Mouse (Mus musculus) heart, adult 2 months (tissue): ENCODE measurements around the gene Sema4c.

Experiments
- CTCF ChIP-seq: fragments of 200-600 bp; IDR thresholded peaks from 2 replicates; pipeline ENCODE4 v1.8.1; 2022; ENCODE audit warnings: antibody characterized with exemption, mild to moderate bottlenecking, moderate library complexity
- POLR2A ChIP-seq: fragments of 200-500 bp; IDR thresholded peaks from 2 replicates; pipeline ENCODE4 v1.6.1; 2011; ENCODE audit warnings: mild to moderate bottlenecking, low read depth, low read length, control low read depth; ENCODE audit not compliant: insufficient read depth

- TF ChIP-seq CTCF (no peak), POLR2A (no peak)
These were observed 16.2 kb upstream of the Sema4c start for GRCm38 (mm10) chr1:36574196-36574955.
